Mouse (Mus musculus): Measurements from ENCODE around the gene 1190007I07Rik. TPM values are rescaled to one million over a fixed set of nuclear protein-coding genes. Genes with fewer than 3 reads are reported as not detected.

Gene 1190007I07Rik
- total RNA-seq (2021) (10 to 100 TPM; 19.8 to 31.3 TPM), polyA plus RNA-seq (2012; rRNA removed) (70.7 and 83.9 TPM in 2 replicates)
- long read RNA-seq, transcript 1190007I07Rik-201 (3 exons, 716 nt) = major isoform, 7 of 13 reads
- long read RNA-seq, partial matches to known transcripts = 0 of 13 reads
- long read RNA-seq, other reads (novel, unspliced or antisense) = 4 of 13 reads

DNA sequence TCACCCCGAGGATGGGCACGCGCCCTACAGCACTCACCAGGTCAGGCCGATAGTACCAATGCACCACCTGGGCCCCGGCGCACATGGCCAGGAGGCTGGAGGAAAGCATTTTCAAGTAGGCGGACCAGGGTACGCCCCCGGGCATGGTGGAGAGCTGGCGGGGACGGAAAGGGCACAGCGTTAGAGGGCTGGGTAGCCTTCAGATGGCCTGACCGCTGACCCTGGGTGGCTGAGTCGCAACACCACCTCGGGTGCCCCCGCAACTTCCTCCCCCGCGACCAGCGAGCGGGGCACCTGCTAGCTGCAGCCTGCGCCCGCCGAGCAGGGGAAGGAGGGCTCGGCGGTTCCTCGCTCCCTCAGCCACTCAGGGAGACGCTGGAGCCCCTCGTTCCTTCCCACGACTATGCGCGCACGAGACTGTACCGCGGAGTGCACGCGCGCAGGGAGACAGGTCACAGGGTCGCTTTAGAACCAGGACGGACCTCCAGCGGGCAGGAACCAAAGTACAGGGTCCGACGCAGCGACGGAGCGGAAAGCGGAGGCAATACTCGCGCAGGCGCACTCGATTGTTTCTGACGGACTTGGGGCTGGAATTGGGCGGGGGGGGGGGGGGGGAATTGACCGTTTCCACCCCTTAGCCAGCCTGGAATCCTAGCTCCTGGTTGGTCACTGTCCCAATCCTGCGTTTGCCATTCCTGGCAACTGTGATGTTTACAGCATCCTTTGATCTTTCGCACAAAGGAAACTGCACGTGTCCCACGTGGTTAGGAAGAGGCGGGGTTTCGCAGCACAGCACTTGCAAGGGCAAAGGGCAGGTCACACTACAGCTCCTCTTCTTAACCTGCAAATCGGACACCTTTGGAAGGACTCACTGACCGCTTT is at the start of gene 1190007I07Rik:
1190007I07Rik (minus strand) TSS at position 558 of the 882 bp plus-strand sequence.
- peak; percentile 92 for DNase-seq

DNA sequence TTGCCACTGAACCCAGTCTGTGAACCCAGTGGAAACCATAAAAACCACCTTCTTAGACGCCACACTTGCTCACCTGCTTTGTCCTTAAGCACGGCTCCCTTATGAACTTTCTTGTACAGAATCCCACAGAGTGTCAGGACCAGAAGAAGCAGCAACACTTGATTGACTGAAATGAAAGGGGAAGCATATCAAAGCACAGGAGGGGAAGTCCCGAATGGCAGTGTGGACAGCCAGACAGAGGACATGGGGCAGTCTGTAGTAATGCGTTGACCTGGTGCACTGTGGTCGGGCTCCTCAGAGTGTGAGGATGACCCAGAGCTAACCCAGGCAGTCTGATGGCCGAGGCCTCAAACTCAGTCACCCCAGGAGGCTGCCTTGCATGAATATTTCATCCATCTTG is 47.2 kb upstream of the 1190007I07Rik start:
- no peak for DNase-seq

DNA sequence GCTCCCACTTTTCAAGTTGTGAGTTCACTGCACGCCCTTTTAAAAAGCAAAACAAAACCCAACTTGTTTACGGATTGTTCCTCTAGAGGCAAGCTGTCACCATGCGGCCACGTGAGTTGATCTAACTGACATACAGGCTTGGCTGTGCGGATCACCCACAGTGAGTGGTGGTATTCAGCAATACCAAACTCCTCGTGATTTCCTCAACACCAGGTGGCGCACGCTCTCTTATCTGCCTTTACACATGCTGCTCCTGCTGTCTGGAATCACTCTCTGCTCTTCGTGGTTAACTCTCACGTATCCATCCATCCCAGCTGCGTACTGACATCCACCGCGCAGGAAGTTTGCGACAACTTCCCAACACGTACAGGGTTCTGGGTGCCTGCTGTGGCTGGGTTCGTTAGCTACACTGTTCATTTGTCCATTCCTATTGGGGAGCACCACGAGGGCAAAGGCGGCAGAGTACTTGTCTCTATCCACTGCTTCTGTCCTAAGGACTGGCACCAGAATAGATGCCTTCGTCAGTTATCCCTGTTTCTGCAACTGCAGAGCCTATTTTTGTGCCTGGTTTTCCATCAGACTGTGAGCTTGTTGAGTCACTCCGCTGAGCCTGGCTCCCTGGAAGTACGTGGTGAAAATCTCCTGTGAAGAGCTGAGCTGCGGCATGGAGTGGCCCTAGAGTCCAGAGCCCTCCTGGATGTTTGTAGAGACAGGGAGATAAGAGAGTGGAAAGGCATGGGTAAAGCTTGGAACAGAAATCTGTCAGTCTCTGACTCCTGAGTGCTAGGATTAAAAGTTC is 43.6 kb upstream of the 1190007I07Rik start:
- peak; percentile 87 for DNase-seq

DNA sequence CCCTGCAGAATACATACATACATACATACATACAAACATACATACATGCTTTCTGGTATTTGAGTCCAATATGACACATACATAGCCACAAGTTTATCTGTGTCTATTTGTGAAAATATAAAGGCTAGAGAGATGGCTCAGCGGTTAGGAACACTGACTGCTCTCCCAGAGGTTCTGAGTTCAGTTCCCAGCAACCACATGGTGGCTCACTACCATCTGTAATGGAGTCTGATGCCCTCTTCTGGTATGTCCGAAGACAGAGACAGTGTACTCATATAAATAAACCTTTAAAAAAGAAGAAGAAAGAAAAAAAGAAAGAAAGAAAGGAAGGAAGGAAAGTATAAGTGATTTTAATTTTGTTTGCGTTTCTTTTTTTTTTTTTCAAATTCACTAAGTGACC is 42.9 kb upstream of the 1190007I07Rik start:
- no peak for DNase-seq

DNA sequence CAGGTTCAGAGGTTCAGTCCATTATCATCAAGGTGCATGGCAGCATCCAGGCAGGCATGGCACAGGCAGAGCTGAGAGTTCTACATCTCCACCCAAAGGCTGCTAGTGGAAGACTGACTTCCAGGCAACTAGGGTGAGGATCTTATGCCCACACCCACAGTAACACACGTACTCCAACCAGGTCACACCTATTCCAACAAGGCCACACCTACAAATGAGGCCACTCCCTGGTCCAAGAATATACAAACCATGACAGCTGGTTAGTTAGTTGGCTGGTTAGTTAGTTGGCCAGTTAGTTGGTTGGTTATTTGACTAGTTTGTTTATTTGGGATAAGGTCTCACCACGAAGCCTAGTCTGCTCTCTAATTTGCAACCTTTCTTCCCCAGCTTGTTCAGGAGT is 40.3 kb upstream of the 1190007I07Rik start:
- no peak for DNase-seq

DNA sequence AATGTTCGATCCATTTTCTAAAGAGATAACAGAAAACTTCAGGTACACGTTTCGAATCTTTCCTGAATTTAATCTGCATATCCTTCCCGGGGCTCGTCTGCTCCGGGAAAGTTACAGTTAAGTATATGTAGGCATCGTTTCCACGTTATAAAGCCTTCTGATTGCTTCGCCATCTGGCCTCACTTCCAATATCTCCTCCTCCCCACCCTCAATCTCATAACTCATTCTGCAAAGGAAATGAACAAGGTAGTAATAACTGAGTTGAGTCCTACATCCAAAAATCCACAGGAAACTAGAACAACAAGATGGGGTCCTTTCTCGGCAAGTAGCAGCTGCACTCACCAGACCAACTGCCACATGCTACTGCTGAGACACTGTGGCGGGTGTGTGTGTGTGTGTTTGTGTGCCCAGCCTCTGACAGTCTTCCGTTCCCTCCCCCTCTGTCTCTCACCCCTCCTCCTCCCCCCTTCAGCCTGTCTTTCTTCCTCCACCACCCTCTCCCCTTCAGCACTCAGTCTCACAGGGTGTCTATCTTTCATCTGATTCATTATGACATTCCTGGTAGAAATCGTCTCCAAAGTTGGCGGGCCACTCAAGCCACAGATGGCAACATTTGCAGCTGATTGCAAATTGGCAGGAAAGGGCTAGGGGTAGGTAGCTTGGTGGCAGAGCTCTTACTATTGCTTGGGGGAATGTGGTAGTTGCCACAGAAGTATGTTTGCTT is 39.4 kb upstream of the 1190007I07Rik start:
- no peak for DNase-seq

DNA sequence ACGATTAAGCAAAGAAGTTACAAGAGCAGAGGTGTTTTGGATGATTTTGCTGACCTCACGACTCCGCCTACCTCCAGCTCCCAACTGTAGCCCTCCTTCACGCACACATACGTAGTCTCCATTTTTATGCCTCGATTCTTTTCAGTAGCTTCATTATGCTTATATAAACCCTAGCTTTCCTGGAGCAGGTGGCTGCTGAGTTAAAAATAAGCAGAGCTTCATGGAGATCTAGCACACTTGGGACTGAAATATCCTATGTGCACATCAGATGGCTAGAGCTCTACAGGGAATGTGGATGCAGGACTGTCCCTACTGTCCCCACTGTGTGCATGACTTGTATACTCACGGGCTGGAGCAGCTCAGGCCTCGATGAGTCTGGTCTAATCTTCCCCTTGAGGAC is 38.8 kb upstream of the 1190007I07Rik start:
- DNase-seq = no peak

DNA sequence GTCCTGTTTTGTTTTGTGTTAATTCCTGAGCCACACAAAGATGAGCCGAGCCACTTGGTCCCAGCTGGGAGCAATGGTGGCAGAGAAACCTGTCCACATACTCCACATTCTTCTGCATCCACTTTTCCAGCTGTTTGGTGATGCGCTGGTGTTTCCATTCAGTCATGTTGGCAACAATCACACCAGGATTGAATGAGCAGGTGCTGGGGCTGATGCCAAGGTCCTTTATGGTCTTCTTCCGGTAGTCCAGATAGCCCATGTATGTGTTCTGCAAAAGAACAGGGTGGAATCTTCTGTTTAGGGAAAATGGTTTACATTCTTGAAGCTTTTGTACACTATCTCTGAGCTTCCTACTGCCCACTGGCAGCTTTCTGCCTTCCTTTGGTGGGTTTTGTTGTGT is 31.6 kb upstream of the 1190007I07Rik start:
- DNase-seq = no peak

DNA sequence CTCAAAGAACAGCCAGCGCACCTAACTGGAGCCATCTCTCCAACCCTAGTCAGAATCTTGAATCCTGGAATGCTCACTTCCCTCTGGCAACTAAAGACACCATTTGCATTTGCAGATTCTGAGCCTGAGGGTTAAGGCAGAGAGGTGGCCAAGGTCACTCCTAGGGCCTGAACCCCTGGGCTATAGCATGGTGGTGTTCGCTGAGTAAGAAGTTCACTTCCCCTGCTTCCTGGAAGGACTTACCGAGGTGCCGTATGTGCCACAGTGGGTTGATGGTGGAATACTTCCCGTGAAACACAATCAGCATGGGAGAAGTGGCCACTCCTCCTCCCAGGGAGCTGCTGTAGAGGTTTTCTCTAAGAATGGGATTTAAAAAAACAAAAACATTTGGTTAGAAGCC is 29.6 kb upstream of the 1190007I07Rik start:
- DNase-seq = no peak

DNA sequence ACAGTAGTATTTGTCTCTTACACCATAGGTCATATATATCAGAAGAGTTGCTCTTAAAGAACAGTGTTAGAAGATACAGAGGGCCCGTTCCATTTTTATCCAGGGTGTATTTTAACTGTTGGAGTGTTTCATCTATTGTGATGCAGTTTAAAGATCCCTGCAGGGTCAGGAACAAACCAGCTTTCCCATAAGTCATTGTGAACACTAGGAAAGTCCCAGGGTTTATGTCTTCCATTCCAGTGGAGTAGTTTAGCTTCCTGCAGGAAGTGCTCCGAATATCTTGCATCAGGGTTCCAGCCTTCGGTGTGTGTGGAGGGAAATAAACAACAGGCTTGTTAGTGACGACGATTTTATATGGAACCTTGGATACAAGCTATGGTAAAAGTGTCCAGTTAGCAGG is 28.2 kb upstream of the 1190007I07Rik start:
- no peak for DNase-seq

DNA sequence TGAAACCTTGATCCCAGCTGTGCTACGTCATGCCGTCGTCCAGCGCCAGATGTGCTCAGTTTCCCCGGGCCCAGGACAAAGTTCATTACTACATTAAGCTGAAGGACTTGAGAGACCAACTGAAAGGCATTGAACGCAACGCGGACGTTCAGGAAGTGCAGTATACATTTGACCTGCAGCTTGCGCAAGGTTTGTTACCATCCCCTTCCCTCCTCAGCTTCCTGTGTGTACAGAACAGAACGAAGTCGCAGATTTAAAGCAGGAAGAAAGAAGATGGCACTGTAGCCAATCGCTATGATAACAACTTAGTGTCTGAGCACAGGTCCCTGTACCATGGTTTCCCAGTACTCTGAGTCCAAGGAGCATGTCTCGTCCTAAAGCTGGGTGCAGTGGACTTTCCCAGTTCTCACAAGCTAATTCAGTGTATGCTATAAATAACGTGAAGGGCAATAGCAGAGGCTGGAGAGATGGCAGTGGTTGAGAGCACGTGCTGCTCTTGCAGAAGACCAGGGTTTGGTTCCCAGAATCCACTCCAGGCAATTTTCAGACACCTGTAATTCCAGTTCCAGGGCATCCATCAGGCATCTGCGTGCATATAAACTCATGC is 24.3 kb upstream of the 1190007I07Rik start:
- DNase-seq = no peak

DNA sequence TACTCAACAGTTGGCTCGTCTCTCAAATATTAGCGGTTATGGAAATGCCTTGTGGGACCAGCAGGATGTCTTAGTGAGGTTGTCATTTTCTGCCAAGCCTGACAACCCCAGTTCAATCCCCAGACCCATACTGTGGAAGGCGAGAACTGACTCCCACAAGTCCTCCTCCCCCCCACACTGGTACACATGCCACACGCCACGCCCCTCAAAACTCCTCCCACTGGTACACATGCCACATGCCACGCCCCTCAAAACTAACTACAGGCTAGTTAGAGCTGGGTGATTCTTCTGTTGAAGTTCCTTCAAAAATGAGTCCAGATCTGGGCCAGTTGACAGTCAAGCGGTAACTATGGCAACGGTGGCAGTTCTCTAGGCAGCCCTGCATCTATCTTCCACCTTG is 23.1 kb upstream of the 1190007I07Rik start:
- DNase-seq = no peak

DNA sequence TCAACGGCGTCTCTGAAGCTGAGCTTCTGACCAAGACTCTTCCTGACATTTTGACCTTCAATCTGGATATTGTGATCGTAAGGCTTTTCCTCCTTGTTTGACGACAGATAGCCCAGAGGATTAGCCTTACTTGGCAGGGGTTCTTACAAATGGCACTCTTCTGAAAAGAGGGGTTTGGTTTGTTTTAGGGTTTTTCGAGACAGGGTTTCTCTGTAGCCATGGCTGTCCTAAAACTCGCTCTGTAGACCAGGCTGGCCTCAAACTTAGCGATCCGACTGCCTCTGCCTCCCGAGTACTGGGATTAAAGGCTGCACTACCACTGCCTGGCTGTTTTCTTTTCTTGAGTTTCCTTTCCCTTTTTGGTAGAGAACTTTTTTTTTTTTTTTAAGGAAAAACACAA is 18.5 kb upstream of the 1190007I07Rik start:
- no peak for DNase-seq

DNA sequence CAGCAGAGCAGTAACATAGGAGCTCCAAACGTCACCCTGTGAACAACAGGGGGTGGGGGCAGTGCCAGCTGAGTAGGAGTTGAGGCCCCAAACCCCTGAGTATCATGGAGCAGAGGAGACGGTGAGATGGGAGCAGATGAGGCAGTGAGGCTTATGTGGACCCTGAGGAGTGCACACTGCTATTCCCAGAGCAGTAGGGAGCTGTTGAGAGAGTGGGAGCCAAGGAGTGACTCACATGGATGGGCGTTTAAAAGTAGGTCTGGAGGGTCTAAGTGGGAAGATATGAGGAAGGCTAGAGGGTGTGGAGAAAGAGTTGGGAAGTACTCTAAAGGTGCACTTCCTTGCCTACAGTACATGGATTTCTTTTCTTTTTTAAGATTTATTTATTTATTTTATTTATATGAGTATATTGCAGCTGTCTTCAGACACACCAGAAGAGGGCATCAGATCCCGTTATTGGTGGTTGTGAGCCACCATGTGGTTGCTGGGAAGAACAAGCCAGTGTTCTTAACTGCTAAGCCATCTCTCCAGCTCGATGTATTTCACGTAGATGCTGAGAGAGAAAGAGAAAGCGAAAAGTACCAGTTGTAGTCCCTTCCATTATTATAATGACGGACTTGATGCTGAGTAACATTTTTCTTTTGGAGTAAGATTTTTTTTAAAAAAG is 16.1 kb upstream of the 1190007I07Rik start:
- DNase-seq = no peak

DNA sequence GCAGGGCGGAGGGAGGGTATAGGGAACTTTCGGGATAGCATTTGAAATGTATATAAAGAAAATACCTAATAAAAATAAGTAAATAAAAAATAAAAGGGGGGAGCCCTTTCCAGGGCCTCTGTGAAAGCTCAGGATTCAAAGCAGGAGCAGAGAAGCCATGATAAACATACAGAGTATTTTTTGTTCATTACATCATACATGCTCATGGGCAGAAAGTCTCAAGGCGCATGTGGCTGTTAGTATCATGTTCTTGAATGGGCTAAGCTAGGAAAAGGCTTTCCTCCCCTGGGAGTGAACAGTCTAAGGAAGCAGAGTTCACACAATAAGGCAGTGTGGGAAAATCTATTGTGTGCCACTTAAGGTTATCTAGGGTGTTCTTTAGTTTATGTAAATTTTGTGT is 13.3 kb upstream of the 1190007I07Rik start:
- no peak for DNase-seq

DNA sequence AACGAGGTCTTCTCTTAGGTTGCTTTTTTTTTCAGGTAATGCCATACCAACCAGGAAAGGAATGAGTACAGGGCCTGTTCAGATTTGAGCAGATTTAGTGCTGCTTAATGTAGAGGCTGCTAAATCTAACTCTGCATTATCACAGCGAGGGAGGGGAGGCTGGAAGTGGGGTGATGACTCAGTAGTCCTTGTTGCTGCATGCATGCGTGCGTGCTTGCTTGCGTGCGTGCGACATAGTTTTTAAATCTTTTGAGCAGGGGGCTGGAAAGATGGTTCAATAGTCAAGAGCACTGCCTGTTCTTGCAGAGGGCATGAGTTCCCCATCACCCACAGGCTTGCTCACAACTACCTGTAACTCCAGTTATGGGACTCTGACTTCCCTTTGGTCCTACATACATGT is 11.3 kb upstream of the 1190007I07Rik start:
- peak; percentile 25 for DNase-seq

DNA sequence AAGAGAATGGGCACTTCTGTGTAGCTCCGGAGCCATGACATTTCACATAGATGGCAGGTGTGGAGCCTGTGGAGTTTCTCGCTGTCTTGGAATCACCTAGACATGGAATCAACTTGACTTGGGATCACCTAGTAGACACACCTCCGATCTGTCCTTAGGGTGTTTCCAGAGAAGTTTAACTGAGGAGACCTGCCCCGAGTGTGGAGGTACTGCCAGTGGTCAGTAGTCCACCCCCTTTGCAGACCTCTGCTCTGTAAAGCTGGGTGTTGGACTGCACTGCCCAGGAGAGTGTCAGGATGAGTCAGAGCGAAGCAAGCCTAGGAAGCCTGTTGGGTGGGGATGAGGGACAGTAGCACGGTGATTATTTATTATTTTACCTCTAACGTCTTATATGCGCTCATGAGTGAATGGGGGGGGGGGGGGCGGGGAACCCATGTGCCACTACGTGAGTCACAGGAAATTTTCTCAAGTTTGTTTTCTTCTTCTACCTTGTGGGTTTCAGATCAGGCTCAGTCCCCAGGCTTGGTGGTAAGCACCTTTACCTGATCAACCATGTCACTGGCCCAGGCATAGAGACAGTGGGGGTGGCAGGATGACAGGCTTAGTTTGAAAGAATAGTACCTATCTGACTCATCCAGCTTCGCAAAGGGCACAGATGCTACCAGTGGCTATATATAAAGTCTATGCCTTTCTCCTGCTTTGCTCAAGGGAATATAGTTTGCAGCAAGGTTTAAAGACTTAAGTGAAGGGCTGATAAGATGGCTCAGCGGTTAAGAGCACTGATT is 9.7 kb upstream of the 1190007I07Rik start:
- DNase-seq = no peak

DNA sequence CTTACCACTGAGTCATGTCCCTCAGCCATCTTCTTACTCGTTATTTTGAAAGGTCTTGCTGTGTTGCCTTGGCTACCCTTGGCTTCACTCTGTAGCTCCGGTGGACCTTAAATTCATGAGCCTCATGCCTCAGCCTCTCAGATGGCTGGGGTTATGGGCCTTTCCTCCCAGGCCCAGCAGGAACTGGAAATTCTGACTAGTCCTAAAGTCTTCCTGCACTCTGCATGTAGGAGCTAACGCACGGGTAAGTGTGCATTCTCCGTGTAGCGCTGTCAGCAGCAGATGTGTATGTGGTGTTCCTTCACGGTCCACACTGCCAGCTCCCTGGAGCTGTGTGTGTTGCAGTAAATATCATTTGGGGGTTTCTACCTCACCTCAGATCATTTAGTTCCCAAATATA is 8.1 kb upstream of the 1190007I07Rik start:
- DNase-seq = no peak

DNA sequence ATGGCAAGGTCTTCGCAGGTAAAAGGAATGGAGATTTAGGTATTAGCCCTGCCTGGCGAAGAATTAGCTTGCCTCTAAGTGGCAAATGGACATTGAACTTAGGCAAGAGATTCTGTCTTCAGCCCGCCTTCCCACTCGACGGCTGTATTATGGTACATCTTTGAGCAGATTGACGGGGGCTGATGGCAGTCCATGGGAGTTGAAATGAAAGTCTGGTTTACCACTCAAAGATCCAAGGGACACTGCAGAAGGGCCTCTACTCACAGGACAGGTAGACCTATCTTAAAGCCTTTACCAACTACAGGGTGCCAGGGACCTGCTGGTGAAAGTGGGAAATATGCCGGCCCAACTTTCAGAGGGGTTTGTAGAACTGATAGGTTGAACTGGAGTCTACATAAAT is 7.5 kb upstream of the 1190007I07Rik start:
- no peak for DNase-seq

DNA sequence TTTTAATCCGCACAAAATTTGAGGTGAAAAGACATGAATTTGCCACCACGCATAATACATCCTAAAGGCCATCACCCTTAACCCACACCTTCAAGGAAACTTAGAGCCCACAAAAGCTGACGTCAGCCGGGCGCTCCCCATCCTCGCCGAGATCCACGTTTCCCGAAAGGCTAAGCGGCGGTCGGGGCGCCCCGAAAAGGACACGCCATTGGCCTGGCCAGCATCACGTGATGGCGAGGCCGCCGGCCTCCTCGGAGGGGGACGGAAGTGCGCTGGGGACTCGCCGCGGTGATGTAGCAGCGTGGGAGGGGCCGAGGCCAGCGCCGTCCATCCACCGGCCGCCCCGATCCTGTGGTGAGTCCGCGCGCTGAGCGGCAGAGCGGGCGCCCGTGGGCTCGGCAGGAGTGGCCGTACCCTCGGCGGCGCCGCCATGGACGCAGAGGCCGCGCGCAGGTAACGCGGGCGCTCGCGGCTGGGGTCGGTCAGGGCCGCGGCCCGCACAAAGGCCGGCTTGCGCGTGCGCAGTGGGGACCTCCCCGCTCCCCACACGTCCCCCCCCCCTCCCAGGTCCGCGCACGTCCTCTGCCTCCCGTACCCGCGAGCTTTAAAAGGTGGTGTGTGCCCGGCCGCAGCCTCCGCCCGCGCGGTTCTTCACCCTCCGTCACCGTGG is 6.7 kb upstream of the 1190007I07Rik start, which contains the start of gene Tdg:
Tdg (plus strand) TSS at position 243 of the 670 bp plus-strand sequence.
- peak; percentile 95 for DNase-seq
